Mouse (Mus musculus): ENCODE results near the gene Sh3bp5l. TPM values are rescaled to one million over a fixed set of nuclear protein-coding genes. Genes with fewer than 3 reads are reported as not detected.

Gene Sh3bp5l
- polyA plus RNA-seq (2016; fragmentation: Nextera tagmentation; extraction: Ambion mirVana), result 26.6 and 27.8 TPM in 2 replicates

- no peaks in the 10 kb centered on the region for H3K9me3 ChIP-seq (replicated peaks)
- WGBS, result under 1% methylated on average over 52 of the region's 52 CpGs
- H3K4me3 ChIP-seq, result peak within 1 kb of the TSS; percentile 90
- peak within 1 kb of the TSS; percentile 69 for H3K27ac ChIP-seq (ENCODE audit: poor library complexity, severe bottlenecking)
- no peaks in the 10 kb centered on the region for H3K27me3 ChIP-seq (replicated peaks)
- peaks cover 49% of the 10 kb centered on the region for H3K4me1 ChIP-seq (replicated peaks)
- H3K4me2 ChIP-seq, result peak within 1 kb of the TSS; percentile 90
- peak within 1 kb of the TSS; percentile 95 for H3K9ac ChIP-seq
- peaks cover 34% of the 10 kb centered on the region for H3K36me3 ChIP-seq
- ATAC-seq (ENCODE audit: insufficient number of reproducible peaks, low FRiP score), result peak; percentile 93
Observed at GRCm38 (mm10) chr11:58330276-58331148, at the start of gene Sh3bp5l, which contains the start of gene Zfp672. TSS of gene Sh3bp5l (plus strand) at chr11:58330724. TSS of gene Zfp672 (minus strand) at chr11:58330339.

- H3K36me3 ChIP-seq, result no peaks in the 10 kb centered on the region
- WGBS, result 82% methylated on average over 13 of the region's 13 CpGs
- H3K27ac ChIP-seq (ENCODE audit: poor library complexity, severe bottlenecking), result no peak overlapping the region
- no peak overlapping the region for H3K4me3 ChIP-seq
- H3K9me3 ChIP-seq (replicated peaks), result no peaks in the 10 kb centered on the region
- no peak overlapping the region for H3K4me2 ChIP-seq
- H3K4me1 ChIP-seq (replicated peaks), result no peaks in the 10 kb centered on the region
- no peak overlapping the region for H3K9ac ChIP-seq
- H3K27me3 ChIP-seq (replicated peaks), result peaks cover 24% of the 10 kb centered on the region
- ATAC-seq (ENCODE audit: insufficient number of reproducible peaks, low FRiP score), result no peak
Observed at GRCm38 (mm10) chr11:58281970-58282496, 48.5 kb upstream of the Sh3bp5l start.

- no peak for ATAC-seq (ENCODE audit: insufficient number of reproducible peaks, low FRiP score)
- 74% methylated on average over 5 of the region's 5 CpGs for WGBS
- peaks cover 24% of the 10 kb centered on the region for H3K27me3 ChIP-seq (replicated peaks)
- no peaks in the 10 kb centered on the region for H3K4me1 ChIP-seq (replicated peaks)
- H3K9ac ChIP-seq, result no peak overlapping the region
- H3K4me2 ChIP-seq, result no peak overlapping the region
- no peak overlapping the region for H3K27ac ChIP-seq (ENCODE audit: poor library complexity, severe bottlenecking)
- no peaks in the 10 kb centered on the region for H3K9me3 ChIP-seq (replicated peaks)
- H3K4me3 ChIP-seq, result no peak overlapping the region
- no peaks in the 10 kb centered on the region for H3K36me3 ChIP-seq
Observed at GRCm38 (mm10) chr11:58282518-58282917, 48.0 kb upstream of the Sh3bp5l start.

GRCm38 (mm10) chr11:58289992-58290682 lies 40.4 kb upstream of the Sh3bp5l start:
- Histone ChIP-seq H3K4me2 (no peak overlapping the region), H3K4me3 (no peak overlapping the region), H3K27ac (ENCODE audit: poor library complexity, severe bottlenecking) (no peak overlapping the region), H3K9me3 (replicated peaks) (no peaks in the 10 kb centered on the region), H3K9ac (no peak overlapping the region), H3K27me3 (replicated peaks) (no peaks in the 10 kb centered on the region), H3K36me3 (no peaks in the 10 kb centered on the region), H3K4me1 (replicated peaks) (no peaks in the 10 kb centered on the region)
- ATAC-seq (ENCODE audit: insufficient number of reproducible peaks, low FRiP score), result no peak
- WGBS, result 65% methylated on average over 9 of the region's 9 CpGs

- Histone ChIP-seq H3K9ac (no peak overlapping the region), H3K4me2 (no peak overlapping the region), H3K36me3 (no peaks in the 10 kb centered on the region), H3K4me1 (replicated peaks) (no peaks in the 10 kb centered on the region), H3K27me3 (replicated peaks) (no peaks in the 10 kb centered on the region), H3K27ac (ENCODE audit: poor library complexity, severe bottlenecking) (no peak overlapping the region), H3K9me3 (replicated peaks) (no peaks in the 10 kb centered on the region), H3K4me3 (no peak overlapping the region)
- no peak for ATAC-seq (ENCODE audit: insufficient number of reproducible peaks, low FRiP score)
- WGBS, result 78% methylated on average over 4 of the region's 4 CpGs
Observed at GRCm38 (mm10) chr11:58290812-58291211, 39.7 kb upstream of the Sh3bp5l start.

- no peaks in the 10 kb centered on the region for H3K4me1 ChIP-seq (replicated peaks)
- ATAC-seq (ENCODE audit: insufficient number of reproducible peaks, low FRiP score), result no peak
- no peak overlapping the region for H3K4me3 ChIP-seq
- no peaks in the 10 kb centered on the region for H3K27me3 ChIP-seq (replicated peaks)
- H3K9ac ChIP-seq, result no peak overlapping the region
- no peak overlapping the region for H3K4me2 ChIP-seq
- no peaks in the 10 kb centered on the region for H3K36me3 ChIP-seq
- 38% methylated on average over 4 of the region's 4 CpGs for WGBS
- H3K9me3 ChIP-seq (replicated peaks), result no peaks in the 10 kb centered on the region
- no peak overlapping the region for H3K27ac ChIP-seq (ENCODE audit: poor library complexity, severe bottlenecking)
Observed at GRCm38 (mm10) chr11:58292791-58293190, 37.7 kb upstream of the Sh3bp5l start.

GRCm38 (mm10) chr11:58297396-58297795 lies 33.1 kb upstream of the Sh3bp5l start:
- no peaks in the 10 kb centered on the region for H3K27me3 ChIP-seq (replicated peaks)
- no peaks in the 10 kb centered on the region for H3K9me3 ChIP-seq (replicated peaks)
- no peaks in the 10 kb centered on the region for H3K36me3 ChIP-seq
- no peak overlapping the region for H3K4me2 ChIP-seq
- H3K27ac ChIP-seq (ENCODE audit: poor library complexity, severe bottlenecking), result no peak overlapping the region
- H3K4me3 ChIP-seq, result no peak overlapping the region
- peaks cover 5% of the 10 kb centered on the region; the same call in 1 of the 2 replicates for H3K4me1 ChIP-seq (replicated peaks)
- no peak for ATAC-seq (ENCODE audit: insufficient number of reproducible peaks, low FRiP score)
- H3K9ac ChIP-seq, result no peak overlapping the region
- WGBS, result 79% methylated on average over 6 of the region's 6 CpGs

- WGBS, result 16% methylated on average over 13 of the region's 13 CpGs
- no peak; the same call in 1 of the 2 replicates for ATAC-seq (ENCODE audit: insufficient number of reproducible peaks, low FRiP score)
- H3K27ac ChIP-seq (ENCODE audit: poor library complexity, severe bottlenecking), result no peak overlapping the region
- no peaks in the 10 kb centered on the region for H3K36me3 ChIP-seq
- H3K9me3 ChIP-seq (replicated peaks), result no peaks in the 10 kb centered on the region
- H3K9ac ChIP-seq, result peak overlapping the region; percentile 48; the same call in 1 of the 2 replicates
- H3K4me3 ChIP-seq, result peak overlapping the region; percentile 35
- H3K4me1 ChIP-seq (replicated peaks), result peaks cover 10% of the 10 kb centered on the region
- peak overlapping the region; percentile 61 for H3K4me2 ChIP-seq
- no peaks in the 10 kb centered on the region for H3K27me3 ChIP-seq (replicated peaks)
Observed at GRCm38 (mm10) chr11:58301057-58301456, 29.5 kb upstream of the Sh3bp5l start.

- H3K9ac ChIP-seq, result peak overlapping the region; percentile 72
- peak; percentile 91 for ATAC-seq (ENCODE audit: insufficient number of reproducible peaks, low FRiP score)
- peak overlapping the region; percentile 80 for H3K27ac ChIP-seq (ENCODE audit: poor library complexity, severe bottlenecking)
- H3K9me3 ChIP-seq (replicated peaks), result no peaks in the 10 kb centered on the region
- WGBS, result under 1% methylated on average over 36 of the region's 36 CpGs
- H3K4me1 ChIP-seq (replicated peaks), result peaks cover 10% of the 10 kb centered on the region
- H3K36me3 ChIP-seq, result no peaks in the 10 kb centered on the region
- peak overlapping the region; percentile 66 for H3K4me3 ChIP-seq
- peak overlapping the region; percentile 61 for H3K4me2 ChIP-seq
- no peaks in the 10 kb centered on the region for H3K27me3 ChIP-seq (replicated peaks)
Observed at GRCm38 (mm10) chr11:58301837-58302754, 28.4 kb upstream of the Sh3bp5l start.

- Histone ChIP-seq H3K27me3 (replicated peaks) (no peaks in the 10 kb centered on the region), H3K4me3 (peak overlapping the region; percentile 66)
- WGBS, result 2% methylated on average over 26 of the region's 26 CpGs
Observed at GRCm38 (mm10) chr11:58302774-58303445, 27.6 kb upstream of the Sh3bp5l start.

More at GRCm38 (mm10) chr11:58302774-58303445, 27.6 kb upstream of the Sh3bp5l start:
- peak; percentile 64 for ATAC-seq (ENCODE audit: insufficient number of reproducible peaks, low FRiP score)
- Histone ChIP-seq H3K9ac (peak overlapping the region; percentile 72), H3K36me3 (no peaks in the 10 kb centered on the region), H3K4me2 (peak overlapping the region; percentile 61), H3K27ac (ENCODE audit: poor library complexity, severe bottlenecking) (peak overlapping the region; percentile 80), H3K4me1 (replicated peaks) (peaks cover 18% of the 10 kb centered on the region), H3K9me3 (replicated peaks) (no peaks in the 10 kb centered on the region)

Measured in heart, embryonic 12.5 days (tissue).